Mouse (Mus musculus): ENCODE measurements around the gene Camsap2.

DNA sequence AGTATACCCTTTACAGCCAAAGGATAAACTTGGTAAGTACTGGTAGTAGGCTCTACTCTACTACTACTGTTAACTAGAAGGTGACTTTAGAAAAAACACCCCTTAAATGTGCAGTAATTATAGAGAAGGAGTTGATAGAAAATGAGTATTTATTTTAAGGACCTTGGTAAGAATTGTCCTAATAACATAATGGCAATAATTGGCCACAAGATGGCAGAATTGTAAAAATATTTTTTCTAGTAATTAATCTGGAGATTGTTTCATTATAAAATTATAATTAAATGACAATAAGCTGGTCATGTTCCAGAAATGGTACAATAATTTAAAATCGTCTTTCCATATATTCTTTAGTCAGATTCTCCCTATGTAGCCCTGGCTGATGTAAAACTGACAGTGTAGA, 56.1 kb downstream of the Camsap2 start:
- TF ChIP-seq EP300 (optimal IDR thresholded peaks at IDR 0.05) (no peak), CTCF (IDR thresholded peaks at IDR 0.05; ENCODE audit: low read depth) (peak; percentile 53)
